ENCODE assay signal across 8 mouse cellular contexts in genomic region chr10:78010335-78010734, GRCm38 (mm10). TPM values are rescaled to one million over a fixed set of nuclear protein-coding genes. Genes with fewer than 3 reads are reported as not detected.
DNase-seq lines count a peak whose midpoint lies in the region; ATAC-seq and TF ChIP-seq lines count a peak whose summit lies in the region.

No protein-coding gene starts in this region.

- 14% methylated on average over 10 of the region's 10 CpGs for WGBS in heart, embryonic 10.5 days
- 15% methylated on average over 10 of the region's 10 CpGs for WGBS in forebrain, embryonic 15.5 days
- 7% methylated on average over 10 of the region's 10 CpGs for WGBS in liver, embryonic 15.5 days (ENCODE audit: insufficient replicate concordance)

- H3K4me2 ChIP-seq in forebrain, embryonic 15.5 days (replicated peaks): peak overlapping the region; percentile 25; the same call in 1 of the 2 replicates
- peak overlapping the region; percentile 96 for H3K4me2 ChIP-seq in liver, embryonic 15.5 days

- no peak for TF ChIP-seq CTCF in E14TG2a.4 (conservative IDR thresholded peaks at IDR 0.05; ENCODE audit: low read length)

- no peaks in the 10 kb centered on the region for H3K9me3 ChIP-seq in heart, embryonic 10.5 days
- peaks cover 29% of the 10 kb centered on the region for H3K9me3 ChIP-seq in E14TG2a.4 (ENCODE audit: low read length)
- no peaks in the 10 kb centered on the region for H3K9me3 ChIP-seq in forebrain, embryonic 15.5 days
- no peaks in the 10 kb centered on the region for H3K9me3 ChIP-seq in liver, embryonic 15.5 days (replicated peaks)

- no peaks in the 10 kb centered on the region for H3K27me3 ChIP-seq in heart, embryonic 10.5 days (ENCODE audit: insufficient read depth, poor library complexity, severe bottlenecking)
- no peaks in the 10 kb centered on the region for H3K27me3 ChIP-seq in E14TG2a.4 (ENCODE audit: insufficient read depth, low read length)
- no peaks in the 10 kb centered on the region for H3K27me3 ChIP-seq in forebrain, embryonic 15.5 days
- H3K27me3 ChIP-seq in liver, embryonic 15.5 days: no peaks in the 10 kb centered on the region

- H3K4me3 ChIP-seq in heart, embryonic 10.5 days: peak overlapping the region; percentile 90
- H3K4me3 ChIP-seq in E14TG2a.4 (replicated peaks; ENCODE audit: low read length): peak overlapping the region; percentile 95
- H3K4me3 ChIP-seq in forebrain, embryonic 15.5 days: no peak overlapping the region
- H3K4me3 ChIP-seq in liver, embryonic 15.5 days (replicated peaks): peak overlapping the region; percentile 85

- ATAC-seq in forebrain, embryonic 15.5 days (replicated peaks): no peak
- no peak for ATAC-seq in liver, embryonic 15.5 days (ENCODE audit: insufficient read depth)

- H3K9ac ChIP-seq in forebrain, embryonic 15.5 days (replicated peaks): no peak overlapping the region
- peak overlapping the region; percentile 54 for H3K9ac ChIP-seq in liver, embryonic 15.5 days

- DNase-seq in heart, embryonic 10.5 days (ENCODE audit: low spot score): no peak
- DNase-seq in heart, adult 8-10 months (ENCODE audit: low spot score): no peak
- DNase-seq in gastrocnemius, adult 8-10 months (ENCODE audit: low spot score in 2 of 2): no peak
- DNase-seq in layer of hippocampus, postnatal 25 days (ENCODE audit: extremely low spot score in 1 of 2, low spot score in 1 of 2): no peak
- no peak for DNase-seq in cerebellum, adult 9-10 months

- H3K4me1 ChIP-seq in heart, embryonic 10.5 days: peaks cover 41% of the 10 kb centered on the region
- peaks cover 54% of the 10 kb centered on the region for H3K4me1 ChIP-seq in E14TG2a.4 (replicated peaks; ENCODE audit: low read depth, low read length)
- H3K4me1 ChIP-seq in forebrain, embryonic 15.5 days: peaks cover 28% of the 10 kb centered on the region
- peaks cover 54% of the 10 kb centered on the region for H3K4me1 ChIP-seq in liver, embryonic 15.5 days (replicated peaks)

- H3K27ac ChIP-seq in heart, embryonic 10.5 days: peak overlapping the region; percentile 53; the same call in 1 of the 2 replicates
- no peak overlapping the region for H3K27ac ChIP-seq in forebrain, embryonic 15.5 days (replicated peaks)
- H3K27ac ChIP-seq in liver, embryonic 15.5 days (replicated peaks): peak overlapping the region; percentile 53; the same call in 1 of the 2 replicates

- H3K36me3 ChIP-seq in heart, embryonic 10.5 days: peaks cover 10% of the 10 kb centered on the region
- peaks cover 36% of the 10 kb centered on the region for H3K36me3 ChIP-seq in E14TG2a.4 (ENCODE audit: insufficient read depth, low read length)
- H3K36me3 ChIP-seq in forebrain, embryonic 15.5 days: no peaks in the 10 kb centered on the region
- 0 out of 2 replicates have a peak, but pooled peaks cover 5% of the 10 kb centered on the region for H3K36me3 ChIP-seq in liver, embryonic 15.5 days (replicated peaks)

RNA-seq across cellular contexts. Expression of gene Pfkl, which starts 0.5 kb away (rescaled TPM):
- polyA plus RNA-seq in heart, embryonic 10.5 days (2016; fragmentation: Nextera tagmentation; extraction: Ambion mirVana): 264 and 274 TPM in 2 replicates
- total RNA-seq in heart, adult 8-10 months (2022): 100 to 1,000 TPM; 124 to 159 (median 130) TPM
- 105 and 107 TPM in 2 replicates for polyA plus RNA-seq in forebrain, embryonic 15.5 days (2015; fragmentation: Nextera tagmentation; extraction: Ambion mirVana)
- polyA plus RNA-seq in liver, embryonic 15.5 days (2015; fragmentation: Nextera tagmentation; extraction: Ambion mirVana): 80.6 and 85.9 TPM in 2 replicates
- total RNA-seq in gastrocnemius, adult 8-10 months (2022): 10 to 100 TPM in 1 of 4 experiments, 1 to 10 TPM in 3; 7.0 to 10.6 (median 7.2) TPM
- total RNA-seq in layer of hippocampus, postnatal 25 days (2021): 100 to 1,000 TPM; 205 to 206 TPM

RNA-seq across cellular contexts. Expression of gene Dnmt3l, which starts 31.4 kb away (rescaled TPM):
- polyA plus RNA-seq in heart, embryonic 10.5 days (2016; fragmentation: Nextera tagmentation; extraction: Ambion mirVana): not detected in 2 replicates
- under 1 TPM in 2 of 4 experiments, not detected in 2; 0.38 to 0.65 TPM for total RNA-seq in heart, adult 8-10 months (2022)
- polyA plus RNA-seq in forebrain, embryonic 15.5 days (2015; fragmentation: Nextera tagmentation; extraction: Ambion mirVana): not detected in 2 replicates
- polyA plus RNA-seq in liver, embryonic 15.5 days (2015; fragmentation: Nextera tagmentation; extraction: Ambion mirVana): not detected in 2 replicates
- total RNA-seq in gastrocnemius, adult 8-10 months (2022): not detected
- total RNA-seq in layer of hippocampus, postnatal 25 days (2021): under 1 TPM in 1 of 2 experiments, not detected in 1; 0.22 TPM

RNA-seq across cellular contexts. Expression of gene 1810043G02Rik, which starts 32.0 kb away (rescaled TPM):
- polyA plus RNA-seq in heart, embryonic 10.5 days (2016; fragmentation: Nextera tagmentation; extraction: Ambion mirVana): 16.9 and 23.1 TPM in 2 replicates
- 10 to 100 TPM; 10.7 to 13.5 (median 12.2) TPM for total RNA-seq in heart, adult 8-10 months (2022)
- 35.0 and 37.1 TPM in 2 replicates for polyA plus RNA-seq in forebrain, embryonic 15.5 days (2015; fragmentation: Nextera tagmentation; extraction: Ambion mirVana)
- 4.4 and 4.7 TPM in 2 replicates for polyA plus RNA-seq in liver, embryonic 15.5 days (2015; fragmentation: Nextera tagmentation; extraction: Ambion mirVana)
- total RNA-seq in gastrocnemius, adult 8-10 months (2022): 1 to 10 TPM; 3.2 to 4.7 (median 3.4) TPM
- 10 to 100 TPM; 31.3 to 39.8 TPM for total RNA-seq in layer of hippocampus, postnatal 25 days (2021)

RNA-seq across cellular contexts. Expression of gene Aire, which starts 33.1 kb away (rescaled TPM):
- 0.18 and 0.45 TPM in 2 replicates for polyA plus RNA-seq in heart, embryonic 10.5 days (2016; fragmentation: Nextera tagmentation; extraction: Ambion mirVana)
- total RNA-seq in heart, adult 8-10 months (2022): not detected
- polyA plus RNA-seq in forebrain, embryonic 15.5 days (2015; fragmentation: Nextera tagmentation; extraction: Ambion mirVana): 0.23 TPM in 1 of 2 replicates, not detected in the other
- not detected in 2 replicates for polyA plus RNA-seq in liver, embryonic 15.5 days (2015; fragmentation: Nextera tagmentation; extraction: Ambion mirVana)
- total RNA-seq in gastrocnemius, adult 8-10 months (2022): not detected
- total RNA-seq in layer of hippocampus, postnatal 25 days (2021): under 1 TPM; 0.16 to 0.27 TPM

RNA-seq across cellular contexts. Expression of gene Trpm2, which starts 40.0 kb away (rescaled TPM):
- 0.43 TPM in 2 replicates for polyA plus RNA-seq in heart, embryonic 10.5 days (2016; fragmentation: Nextera tagmentation; extraction: Ambion mirVana)
- total RNA-seq in heart, adult 8-10 months (2022): 1 to 10 TPM in 1 of 4 experiments, under 1 TPM in 3; 0.44 to 1.8 (median 0.61) TPM
- 2.6 and 2.8 TPM in 2 replicates for polyA plus RNA-seq in forebrain, embryonic 15.5 days (2015; fragmentation: Nextera tagmentation; extraction: Ambion mirVana)
- 2.2 and 3.2 TPM in 2 replicates for polyA plus RNA-seq in liver, embryonic 15.5 days (2015; fragmentation: Nextera tagmentation; extraction: Ambion mirVana)
- total RNA-seq in gastrocnemius, adult 8-10 months (2022): under 1 TPM in 2 of 4 experiments, not detected in 2; 0.07 to 0.20 TPM
- total RNA-seq in layer of hippocampus, postnatal 25 days (2021): 10 to 100 TPM; 33.2 to 40.4 TPM

Comparison
In these comparisons a context has a peak if more than half of its experiments do, and no peak if none do; other contexts are left out.
1. RNA of gene Pfkl, which starts 0.5 kb away (total RNA-seq): 205 to 206 TPM in layer of hippocampus, postnatal 25 days and 124 to 159 TPM in heart, adult 8-10 months; 7.0 to 10.6 TPM in gastrocnemius, adult 8-10 months; every median in the first group is over 10 times any median in the second.